Mouse (Mus musculus): Measurements from ENCODE around the gene Atg101. TPM values are rescaled to one million over a fixed set of nuclear protein-coding genes. Genes with fewer than 3 reads are reported as not detected.

Gene Atg101
- polyA plus RNA-seq, 1 experiment from 2014 or later: 66.0 TPM

GRCm38 (mm10) chr15:101244012-101244411, 40.1 kb upstream of the Atg101 start:
- H3K4me1 ChIP-seq: peaks cover 35% of the 10 kb centered on the region
- H3K36me3 ChIP-seq: no peaks in the 10 kb centered on the region
- no peak overlapping the region for H3K4me2 ChIP-seq
- no peak overlapping the region for H3K9ac ChIP-seq
- H3K9me3 ChIP-seq: no peaks in the 10 kb centered on the region
- no peak overlapping the region for H3K4me3 ChIP-seq (replicated peaks)
- no peak for ATAC-seq (ENCODE audit: insufficient read depth, low FRiP score, low read depth)
- 54% methylated on average over 3 of the region's 3 CpGs for WGBS
- no peak overlapping the region for H3K27ac ChIP-seq
- H3K27me3 ChIP-seq (replicated peaks): no peaks in the 10 kb centered on the region

DNA sequence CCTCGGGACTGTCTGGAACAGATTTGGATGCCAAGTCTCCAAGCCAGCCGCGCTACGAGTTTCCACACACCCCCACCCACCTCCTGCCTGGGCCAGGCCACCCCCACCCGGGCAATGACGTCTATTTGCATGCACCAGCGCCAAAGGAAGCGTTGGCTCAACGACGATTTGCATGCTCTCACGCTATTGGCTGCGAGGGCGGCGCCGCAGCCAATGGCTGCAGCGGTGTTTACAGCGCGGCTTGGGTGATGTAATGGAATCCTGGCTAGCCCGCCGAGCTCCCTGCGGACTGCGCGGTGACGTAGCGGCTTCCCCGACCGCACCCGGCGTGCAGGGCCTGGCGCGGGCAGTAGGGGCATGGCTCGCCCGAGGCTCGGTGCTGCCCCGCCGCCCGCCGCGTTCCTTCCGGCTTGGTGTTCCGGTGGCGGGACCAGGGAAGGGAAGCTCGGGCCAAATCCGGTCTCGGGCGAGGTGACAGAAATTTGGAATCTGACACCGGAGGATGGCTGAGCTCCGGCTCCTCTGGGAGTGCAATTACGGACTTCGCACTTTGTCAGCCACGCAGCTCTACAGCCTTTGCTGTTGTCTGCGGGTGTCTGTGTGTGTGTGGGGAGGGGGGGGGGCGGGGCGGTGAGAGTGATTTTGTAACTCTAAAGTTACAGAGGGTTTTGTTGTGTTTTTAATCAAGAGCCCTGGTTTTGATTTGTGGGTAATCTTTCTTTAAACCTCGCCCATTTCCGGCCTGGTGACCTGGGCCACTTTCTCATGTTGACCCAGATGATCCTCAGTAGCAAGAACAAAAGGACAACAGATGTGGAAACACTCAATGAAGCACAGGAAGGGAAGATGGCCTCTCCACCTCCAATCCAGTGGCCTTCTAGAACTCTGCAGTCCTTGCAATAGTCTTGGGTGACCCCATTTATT, 37.6 kb upstream of the Atg101 start:
- Histone ChIP-seq H3K9ac (peak overlapping the region; percentile 29; the same call in 1 of the 2 replicates), H3K4me1 (peaks cover 21% of the 10 kb centered on the region), H3K27me3 (replicated peaks) (no peaks in the 10 kb centered on the region), H3K9me3 (no peaks in the 10 kb centered on the region), H3K4me2 (peak overlapping the region; percentile 76), H3K4me3 (replicated peaks) (peak overlapping the region; percentile 47), H3K27ac (peak overlapping the region; percentile 92), H3K36me3 (no peaks in the 10 kb centered on the region)
- WGBS: 2% methylated on average over 50 of the region's 56 CpGs
- peak; percentile 96 for ATAC-seq (ENCODE audit: insufficient read depth, low FRiP score, low read depth)

GRCm38 (mm10) chr15:101247155-101247498, 36.9 kb upstream of the Atg101 start:
- peak overlapping the region; percentile 76 for H3K4me2 ChIP-seq
- no peaks in the 10 kb centered on the region for H3K9me3 ChIP-seq
- no peaks in the 10 kb centered on the region for H3K36me3 ChIP-seq
- H3K27ac ChIP-seq: peak overlapping the region; percentile 92; the same call in 1 of the 2 replicates
- WGBS: 82% methylated on average over 1 of the region's 1 CpGs
- H3K27me3 ChIP-seq (replicated peaks): no peaks in the 10 kb centered on the region
- H3K9ac ChIP-seq: no peak overlapping the region
- H3K4me3 ChIP-seq (replicated peaks): peak overlapping the region; percentile 47; the same call in 1 of the 2 replicates
- peaks cover 17% of the 10 kb centered on the region for H3K4me1 ChIP-seq
- ATAC-seq (ENCODE audit: insufficient read depth, low FRiP score, low read depth): no peak

DNA sequence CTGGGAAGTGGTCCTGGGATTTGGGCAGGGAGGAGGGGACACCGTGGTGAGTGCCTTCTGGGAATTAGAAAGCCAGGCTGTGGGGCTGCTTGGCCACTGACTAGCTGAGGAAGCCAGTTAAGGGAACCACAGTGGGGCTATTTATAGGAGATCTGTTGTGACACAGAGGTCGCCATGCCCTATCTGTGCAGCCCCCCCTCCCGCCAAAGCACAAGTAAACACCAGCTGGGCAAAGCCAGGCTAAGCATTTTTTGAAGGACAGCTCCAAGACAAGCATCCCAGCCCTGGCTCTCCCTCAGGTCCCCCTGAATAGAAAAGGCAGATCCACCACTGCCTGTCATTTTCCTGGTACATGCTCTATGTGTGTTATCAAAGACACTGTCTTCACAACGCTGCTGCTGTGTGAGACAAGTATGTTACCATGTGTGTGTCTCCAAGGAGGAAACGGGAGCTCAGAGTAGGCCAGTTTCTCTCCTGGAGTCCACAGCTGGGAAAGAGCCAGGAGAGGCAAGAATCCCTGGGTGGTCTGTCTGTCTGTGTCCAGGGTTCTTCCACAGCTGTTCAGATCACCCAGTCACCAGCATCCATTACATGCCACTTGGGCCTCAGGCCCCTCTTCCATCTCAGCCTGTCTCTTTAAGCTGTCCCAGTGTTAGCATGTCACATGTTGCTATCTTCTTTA, 35.9 kb upstream of the Atg101 start:
- WGBS: 29% methylated on average over 5 of the region's 5 CpGs
- H3K4me2 ChIP-seq: no peak overlapping the region
- no peak for ATAC-seq (ENCODE audit: insufficient read depth, low FRiP score, low read depth)
- H3K36me3 ChIP-seq: no peaks in the 10 kb centered on the region
- no peaks in the 10 kb centered on the region for H3K27me3 ChIP-seq (replicated peaks)
- H3K27ac ChIP-seq: peak overlapping the region; percentile 69
- H3K4me1 ChIP-seq: peaks cover 13% of the 10 kb centered on the region; the same call in 1 of the 2 replicates
- no peak overlapping the region for H3K4me3 ChIP-seq (replicated peaks)
- no peak overlapping the region for H3K9ac ChIP-seq
- no peaks in the 10 kb centered on the region for H3K9me3 ChIP-seq

DNA sequence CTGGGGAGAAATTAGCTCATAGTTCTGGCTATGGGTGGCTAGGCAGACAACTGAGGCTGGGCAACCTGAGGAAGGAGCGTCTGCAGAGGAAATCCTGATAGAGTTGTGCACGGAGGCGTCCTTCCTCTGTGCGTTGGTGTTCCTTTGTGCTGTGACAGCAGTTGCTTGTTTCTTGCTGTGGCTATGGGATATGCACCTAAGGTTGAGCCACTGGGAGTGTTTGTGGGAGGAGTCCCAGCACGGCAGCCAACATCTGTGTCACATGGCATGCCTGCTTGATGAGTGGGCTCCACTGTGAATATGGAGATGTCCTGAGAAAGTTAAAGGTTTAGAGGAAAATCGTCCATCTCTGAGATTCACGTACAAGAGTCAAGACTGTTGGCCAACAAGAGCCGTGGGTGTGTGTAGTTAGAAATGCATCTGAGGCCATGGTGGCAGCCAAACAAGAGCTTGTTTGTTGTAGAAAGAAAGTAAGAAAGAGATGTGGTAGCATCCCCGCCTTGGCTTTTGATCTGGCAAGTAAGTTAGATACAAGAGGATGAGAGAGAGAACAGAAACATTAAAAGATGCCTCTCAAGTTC, 33.8 kb upstream of the Atg101 start:
- ATAC-seq (ENCODE audit: insufficient read depth, low FRiP score, low read depth): no peak
- 72% methylated on average over 9 of the region's 9 CpGs for WGBS

DNA sequence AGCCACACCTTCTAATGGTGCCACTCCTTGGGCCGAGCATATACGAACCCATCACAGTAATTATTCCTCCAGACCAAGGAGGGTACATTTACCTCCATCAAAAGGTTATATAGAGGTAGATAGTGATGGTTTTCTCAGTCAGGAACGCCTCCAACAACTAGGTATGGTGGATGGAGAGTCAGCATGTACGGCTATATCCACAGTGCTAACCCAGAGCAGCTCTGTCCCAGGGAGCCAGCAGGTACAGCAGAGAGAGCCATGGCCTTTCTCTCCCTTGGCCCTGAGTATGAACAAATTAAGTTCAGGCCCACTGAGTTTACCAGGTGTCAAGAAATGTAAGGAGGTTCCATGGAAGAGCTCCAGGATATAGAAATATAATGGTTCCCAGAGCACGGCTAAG, 32.1 kb upstream of the Atg101 start:
- no peak overlapping the region for H3K4me3 ChIP-seq (replicated peaks)
- H3K9me3 ChIP-seq: no peaks in the 10 kb centered on the region
- H3K4me1 ChIP-seq: peaks cover 14% of the 10 kb centered on the region; the same call in 1 of the 2 replicates
- H3K27ac ChIP-seq: no peak overlapping the region
- WGBS: 91% methylated on average over 5 of the region's 5 CpGs
- no peak for ATAC-seq (ENCODE audit: insufficient read depth, low FRiP score, low read depth)
- H3K27me3 ChIP-seq (replicated peaks): no peaks in the 10 kb centered on the region
- H3K4me2 ChIP-seq: no peak overlapping the region
- H3K9ac ChIP-seq: no peak overlapping the region
- H3K36me3 ChIP-seq: no peaks in the 10 kb centered on the region

More for the DNA sequence above, 33.8 kb upstream of the Atg101 start:
- Histone ChIP-seq H3K9ac (no peak overlapping the region), H3K4me1 (peaks cover 15% of the 10 kb centered on the region; the same call in 1 of the 2 replicates), H3K4me2 (no peak overlapping the region), H3K27ac (no peak overlapping the region), H3K4me3 (replicated peaks) (no peak overlapping the region), H3K9me3 (no peaks in the 10 kb centered on the region), H3K27me3 (replicated peaks) (no peaks in the 10 kb centered on the region), H3K36me3 (no peaks in the 10 kb centered on the region)

GRCm38 (mm10) chr15:101252614-101253013, 31.5 kb upstream of the Atg101 start:
- Histone ChIP-seq H3K9me3 (no peaks in the 10 kb centered on the region), H3K27ac (no peak overlapping the region), H3K4me1 (peaks cover 11% of the 10 kb centered on the region; the same call in 1 of the 2 replicates), H3K9ac (no peak overlapping the region), H3K4me2 (no peak overlapping the region), H3K36me3 (no peaks in the 10 kb centered on the region), H3K27me3 (replicated peaks) (no peaks in the 10 kb centered on the region), H3K4me3 (replicated peaks) (no peak overlapping the region)
- no peak for ATAC-seq (ENCODE audit: insufficient read depth, low FRiP score, low read depth)
- WGBS: 79% methylated on average over 6 of the region's 6 CpGs

DNA sequence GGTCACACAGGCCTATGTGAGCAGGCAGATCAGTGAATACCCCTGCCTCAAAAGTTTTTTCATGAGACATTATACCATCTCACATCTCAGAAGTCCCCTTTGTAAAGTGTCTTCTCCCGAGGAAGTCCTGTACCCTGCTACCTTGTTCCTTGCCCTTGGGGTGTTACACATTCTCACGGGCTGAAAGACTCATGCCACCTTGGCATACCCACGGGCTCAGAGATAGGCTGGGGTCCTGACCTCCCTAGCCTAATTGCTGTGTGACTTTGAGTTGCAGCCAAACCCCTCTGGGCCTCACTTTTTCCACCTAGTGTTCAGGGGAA, 30.5 kb upstream of the Atg101 start:
- Histone ChIP-seq H3K27ac (no peak overlapping the region), H3K4me1 (0 out of 2 replicates have a peak, but pooled peaks cover 3% of the 10 kb centered on the region), H3K27me3 (replicated peaks) (no peaks in the 10 kb centered on the region), H3K9ac (0 out of 2 replicates have a peak overlapping the region, but pooled peaks have one; percentile 56), H3K9me3 (no peaks in the 10 kb centered on the region), H3K36me3 (no peaks in the 10 kb centered on the region), H3K4me2 (peak overlapping the region; percentile 70), H3K4me3 (replicated peaks) (peak overlapping the region; percentile 47)
- WGBS: 26% methylated on average over 3 of the region's 3 CpGs
- no peak for ATAC-seq (ENCODE audit: insufficient read depth, low FRiP score, low read depth)

- WGBS: 1% methylated on average over 77 of the region's 82 CpGs
- H3K27ac ChIP-seq: no peak within 1 kb of the TSS
- H3K36me3 ChIP-seq: no peaks in the 10 kb centered on the region
- H3K27me3 ChIP-seq (replicated peaks): no peaks in the 10 kb centered on the region
- H3K9me3 ChIP-seq: no peaks in the 10 kb centered on the region
- ATAC-seq (ENCODE audit: insufficient read depth, low FRiP score, low read depth): peak; percentile 44
- H3K4me2 ChIP-seq: peak within 1 kb of the TSS; percentile 70
- 0 out of 2 replicates have a peak, but pooled peaks cover 3% of the 10 kb centered on the region for H3K4me1 ChIP-seq
- H3K4me3 ChIP-seq (replicated peaks): peak within 1 kb of the TSS; percentile 47
- H3K9ac ChIP-seq: peak within 1 kb of the TSS; percentile 56
Observed at GRCm38 (mm10) chr15:101253886-101254795, 29.9 kb upstream of the Atg101 start, which contains the start of gene Nr4a1. Gene Nr4a1 (plus strand): TSS chr15:101254269.

- no peak overlapping the region for H3K27ac ChIP-seq
- ATAC-seq (ENCODE audit: insufficient read depth, low FRiP score, low read depth): no peak
- 87% methylated on average over 7 of the region's 7 CpGs for WGBS
- no peaks in the 10 kb centered on the region for H3K9me3 ChIP-seq
- H3K4me2 ChIP-seq: no peak overlapping the region
- H3K9ac ChIP-seq: no peak overlapping the region
- H3K27me3 ChIP-seq (replicated peaks): no peaks in the 10 kb centered on the region
- no peak overlapping the region for H3K4me3 ChIP-seq (replicated peaks)
- H3K36me3 ChIP-seq: no peaks in the 10 kb centered on the region
- H3K4me1 ChIP-seq: peaks cover 14% of the 10 kb centered on the region
Observed at GRCm38 (mm10) chr15:101255842-101256462, 28.1 kb upstream of the Atg101 start.
